Mouse (Mus musculus) spleen, adult 2 months (tissue): Measurements from ENCODE around the gene Zdhhc25.

Experiments
- CTCF ChIP-seq: fragments of 200-500 bp; IDR thresholded peaks from 2 replicates; pipeline ENCODE4 v1.5.1; 2011; ENCODE audit warnings: mild to moderate bottlenecking, inconsistent platforms; ENCODE audit not compliant: insufficient read depth, insufficient read length, insufficient replicate concordance; ENCODE audit errors: extremely low read depth
- POLR2A ChIP-seq: fragments of 200-500 bp; IDR thresholded peaks from 2 replicates; pipeline ENCODE4 v1.6.1; 2011; ENCODE audit warnings: low read depth, low read length, inconsistent platforms

GRCm38 (mm10) chr15:88603733-88604119, 3.6 kb downstream of the Zdhhc25 start:
- TF ChIP-seq CTCF: no peak
- TF ChIP-seq POLR2A: no peak
